Mouse (Mus musculus) CH12.LX (cell line): ENCODE results near the gene Tmem92. TPM values are rescaled to one million over a fixed set of nuclear protein-coding genes. Genes with fewer than 3 reads are reported as not detected.

Experiments used
- DNase-seq: peaks from one replicate; pipeline ENCODE4 v3.0.0-alpha.2; 2013; ENCODE audit errors: extremely low read depth
- H3K27ac ChIP-seq: 2 replicates; pipeline ENCODE4 v1.5.1; 2012; ENCODE audit warnings: low read depth, mild to moderate bottlenecking, control low read depth, moderate library complexity; ENCODE audit not compliant: insufficient read depth
- H3K27me3 ChIP-seq: replicated peaks from 2 replicates; pipeline ENCODE3; 2012; ENCODE audit warnings: inconsistent platforms
- H3K36me3 ChIP-seq, 2 experiments: replicated peaks in 1 of 2; 2 replicates each; pipeline versions ENCODE3 to v1.6.1; 2012; ENCODE audit warnings: inconsistent platforms in 1 of 2, low read length in 1 of 2, mild to moderate bottlenecking in 1 of 2, mixed read lengths in 1 of 2, moderate library complexity in 1 of 2; ENCODE audit not compliant: control insufficient read depth in 1 of 2, insufficient read depth in 1 of 2
- H3K4me1 ChIP-seq, 2 experiments: 2 replicates each; pipeline ENCODE4 v1.6.1; 2012; ENCODE audit warnings: inconsistent platforms in 1 of 2, moderate library complexity in 1 of 2; ENCODE audit not compliant: insufficient read depth in 2 of 2, control insufficient read depth in 1 of 2
- H3K4me2 ChIP-seq: 2 replicates; pipeline ENCODE4 v1.6.1; 2012; ENCODE audit warnings: low read depth, mild to moderate bottlenecking, control low read depth; ENCODE audit not compliant: poor library complexity, insufficient read depth, severe bottlenecking
- H3K4me3 ChIP-seq, 3 experiments: fragments of 150-350 bp in 1 of 3; sonication (generic) in 1 of 3; replicated peaks in 1 of 3; 2 replicates each; pipeline versions ENCODE3 to v1.5.1; 2011 to 2012; ENCODE audit warnings: low read depth in 2 of 3, low read length in 2 of 3, mild to moderate bottlenecking in 2 of 3, moderate library complexity in 2 of 3, control low read depth in 1 of 3, improper control_type of control experiment in 1 of 3, inconsistent platforms in 1 of 3, mixed read lengths in 1 of 3; ENCODE audit not compliant: poor library complexity in 1 of 3
- H3K79me2 ChIP-seq: replicated peaks from 2 replicates; pipeline ENCODE4 v1.6.1; 2012; ENCODE audit warnings: mild to moderate bottlenecking, moderate library complexity; ENCODE audit not compliant: control insufficient read depth, poor library complexity, insufficient read depth, severe bottlenecking; ENCODE audit errors: extremely low read depth
- H3K9ac ChIP-seq: 2 replicates; pipeline ENCODE4 v1.6.1; 2012; ENCODE audit warnings: low read depth, mild to moderate bottlenecking, control low read depth, moderate library complexity; ENCODE audit not compliant: insufficient read depth
- H3K9me3 ChIP-seq: replicated peaks from 2 replicates; pipeline ENCODE3; 2012; ENCODE audit warnings: low read length, inconsistent platforms, mixed read lengths
- BHLHE40 ChIP-seq: IDR thresholded peaks from 2 replicates; pipeline ENCODE4 v1.6.1; 2011; ENCODE audit warnings: mild to moderate bottlenecking, low read depth, low read length, improper control_type of control experiment
- CTCF ChIP-seq, 2 experiments: IDR thresholded peaks in 1 of 2; conservative IDR thresholded peaks in 1 of 2; 2 replicates each; pipeline ENCODE4 v1.5.1; 2011 to 2012; ENCODE audit warnings: low read depth in 2 of 2, low read length in 2 of 2, improper control_type of control experiment in 1 of 2, inconsistent platforms in 1 of 2, mild to moderate bottlenecking in 1 of 2, moderate library complexity in 1 of 2
- ELF1 ChIP-seq: IDR thresholded peaks from 2 replicates; pipeline ENCODE4 v1.6.1; 2014; ENCODE audit warnings: low read depth, mild to moderate bottlenecking, inconsistent platforms, low read length, improper control_type of control experiment
- EP300 ChIP-seq: IDR thresholded peaks from 2 replicates; pipeline ENCODE4 v1.6.1; 2011; ENCODE audit warnings: low read length, improper control_type of control experiment
- ETS1 ChIP-seq: conservative IDR thresholded peaks from 2 replicates; pipeline ENCODE4 v1.6.1; 2012; ENCODE audit warnings: low read depth, mild to moderate bottlenecking, inconsistent platforms, low read length, improper control_type of control experiment, moderate library complexity
- GABPA ChIP-seq: IDR thresholded peaks from 2 replicates; pipeline ENCODE4 v1.6.1; 2012; ENCODE audit warnings: low read depth, low read length, improper control_type of control experiment, inconsistent platforms; ENCODE audit not compliant: insufficient replicate concordance
- KAT2A ChIP-seq: IDR thresholded peaks from 2 replicates; pipeline ENCODE4 v1.6.1; 2012; ENCODE audit warnings: low read length, improper control_type of control experiment, inconsistent platforms; ENCODE audit not compliant: insufficient replicate concordance
- MAFK ChIP-seq: IDR thresholded peaks from 2 replicates; pipeline ENCODE4 v1.6.1; 2011; ENCODE audit warnings: low read length, improper control_type of control experiment; ENCODE audit not compliant: insufficient replicate concordance
- MAX ChIP-seq: IDR thresholded peaks from 2 replicates; pipeline ENCODE4 v1.6.1; 2011; ENCODE audit warnings: low read length, improper control_type of control experiment
- MAZ ChIP-seq: IDR thresholded peaks from 2 replicates; pipeline ENCODE4 v1.6.1; 2012; ENCODE audit warnings: low read depth, mild to moderate bottlenecking, inconsistent platforms, low read length, improper control_type of control experiment, moderate library complexity
- MXI1 ChIP-seq: IDR thresholded peaks from 2 replicates; pipeline ENCODE4 v1.6.1; 2011; ENCODE audit warnings: mild to moderate bottlenecking, low read depth, low read length, improper control_type of control experiment
- NELFE ChIP-seq: IDR thresholded peaks from 2 replicates; pipeline ENCODE4 v1.6.1; 2011; ENCODE audit warnings: low read depth, low read length, improper control_type of control experiment
- PAX5 ChIP-seq: IDR thresholded peaks from 2 replicates; pipeline ENCODE4 v1.6.1; 2012; ENCODE audit warnings: low read length, inconsistent platforms, mixed read lengths
- POLR2AphosphoS2 ChIP-seq: IDR thresholded peaks from 2 replicates; pipeline ENCODE4 v1.6.1; 2011; ENCODE audit warnings: low read depth, low read length, improper control_type of control experiment
- SIN3A ChIP-seq: IDR thresholded peaks from 2 replicates; pipeline ENCODE4 v1.6.1; 2012; ENCODE audit warnings: low read length, improper control_type of control experiment, inconsistent platforms
- TCF12 ChIP-seq: IDR thresholded peaks from 2 replicates; pipeline ENCODE4 v1.6.1; 2014; ENCODE audit warnings: low read depth, mild to moderate bottlenecking, inconsistent platforms, low read length, improper control_type of control experiment
- USF2 ChIP-seq: conservative IDR thresholded peaks from 2 replicates; pipeline ENCODE4 v1.6.1; 2011; ENCODE audit warnings: low read depth, low read length, improper control_type of control experiment
- ZC3H11A ChIP-seq: IDR thresholded peaks from 2 replicates; pipeline ENCODE4 v1.6.1; 2012; ENCODE audit warnings: low read depth, mild to moderate bottlenecking, inconsistent platforms, low read length, improper control_type of control experiment
- ZMIZ1 ChIP-seq: IDR thresholded peaks from 2 replicates; pipeline ENCODE4 v1.6.1; 2012; ENCODE audit warnings: low read depth, mild to moderate bottlenecking, inconsistent platforms, low read length, improper control_type of control experiment
- dilution Hi-C: fragments of 300-500 bp; cut with MboI; formaldehyde crosslinking; loops from 2 replicates; pipeline ENCODE4 v1.14.3; 2020; ENCODE audit warnings: low sequenced_read_pairs; ENCODE audit not compliant: extremely low pct_unique_long_range_greater_than_20kb, extremely low pct_ligation_motif_present
- in situ Hi-C: fragments of 300-500 bp; cut with MboI; formaldehyde crosslinking; loops from 3 replicates; pipeline ENCODE4 v1.14.3; 2019; ENCODE audit warnings: low sequenced_read_pairs, low pct_ligation_motif_present, low pct_unique_long_range_greater_than_20kb, mixed read lengths
- polyA plus RNA-seq: library from polyadenylated mRNA; unstranded; fragments of >175 nt; gene quantifications from 2 replicates; pipeline ENCODE4 v1.2.1, GENCODE M21; 2012; ENCODE audit warnings: low read depth; ENCODE audit not compliant: insufficient read length
- total RNA-seq, 2 experiments: library from RNA; depleted of rRNA; stranded (reverse); fragments of 300-350 nt in 1 of 2; fragments of >200 nt in 1 of 2; gene quantifications; 2 replicates each; pipeline ENCODE4 v1.2.3; 2012 to 2014

Gene Tmem92
- total and polyA plus RNA-seq, 3 experiments = not detected

DNA sequence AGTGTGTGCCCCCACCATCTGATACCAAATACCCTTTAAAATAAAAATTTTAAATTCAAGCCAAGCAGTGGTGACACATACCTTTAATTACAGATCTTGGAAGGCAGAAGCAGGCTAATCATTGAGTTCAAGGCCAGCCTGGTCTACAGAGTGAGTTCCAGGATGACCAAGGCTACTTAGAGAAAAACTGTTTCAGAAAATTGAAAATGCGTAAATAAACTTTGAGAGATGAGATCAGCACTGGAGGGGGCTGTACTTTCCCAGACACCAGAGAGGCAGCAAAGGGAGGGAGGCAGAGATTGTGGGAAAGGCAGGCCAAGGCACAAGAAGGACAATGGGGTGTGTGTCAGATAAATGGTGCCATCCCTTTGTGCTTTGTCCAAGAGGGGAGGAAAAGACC, 20.2 kb downstream of the Tmem92 start:
- H3K4me2 ChIP-seq = no peak overlapping the region
- dilution Hi-C loops (no loop called here), in situ Hi-C loops (no loop called here)
- TF ChIP-seq MAX = no peak
- no peak for TF ChIP-seq SIN3A
- no peak for TF ChIP-seq MAZ
- TF ChIP-seq ELF1 = no peak
- TF ChIP-seq ZMIZ1 = no peak
- no peak for TF ChIP-seq KAT2A
- no peak for TF ChIP-seq ZC3H11A
- TF ChIP-seq CTCF (conservative IDR thresholded peaks at IDR 0.05 in 1 of 2, IDR thresholded peaks at IDR 0.05 in 1 of 2; ENCODE audit: low read depth in 2 of 2, low read length in 2 of 2) = no peak
- no peak for TF ChIP-seq EP300
- no peak for TF ChIP-seq ETS1
- TF ChIP-seq NELFE = no peak
- H3K4me1 ChIP-seq = no peaks in the 10 kb centered on the region; a peak in 1 of 4 replicates
- no peak for DNase-seq
- H3K9me3 ChIP-seq = peaks cover 2% of the 10 kb centered on the region
- peaks cover 82% of the 10 kb centered on the region for H3K27me3 ChIP-seq
- H3K79me2 ChIP-seq = no peaks in the 10 kb centered on the region
- no peak overlapping the region for H3K27ac ChIP-seq
- H3K4me3 ChIP-seq = no peak overlapping the region
- H3K9ac ChIP-seq = no peak overlapping the region
- no peaks in the 10 kb centered on the region for H3K36me3 ChIP-seq

DNA sequence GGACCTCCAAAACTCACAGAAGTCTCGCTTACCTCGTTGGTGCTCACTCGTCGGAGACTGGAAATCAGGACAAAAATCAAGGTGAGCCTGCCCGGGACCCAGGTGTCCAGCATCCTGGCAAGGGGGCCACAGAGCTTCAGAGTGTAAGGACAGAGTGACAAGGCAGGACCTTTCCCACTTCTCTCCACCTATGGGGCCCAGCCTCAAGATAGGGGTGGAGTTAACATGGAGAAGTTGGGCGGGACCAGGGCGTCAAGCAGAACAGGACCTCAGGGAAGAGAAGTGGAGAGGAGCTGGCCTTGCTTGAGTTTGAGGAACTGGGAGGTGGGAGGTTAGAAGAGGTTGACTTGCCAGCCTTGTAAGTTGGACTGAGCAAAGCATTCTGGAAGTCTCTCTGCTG, 21.7 kb downstream of the Tmem92 start:
- no peaks in the 10 kb centered on the region for H3K36me3 ChIP-seq
- H3K9me3 ChIP-seq = peaks cover 2% of the 10 kb centered on the region
- in situ Hi-C loops (no loop called here), dilution Hi-C loops (no loop called here)
- H3K79me2 ChIP-seq = no peaks in the 10 kb centered on the region
- no peaks in the 10 kb centered on the region; a peak in 1 of 4 replicates for H3K4me1 ChIP-seq
- TF ChIP-seq MXI1 (no peak), TCF12 (no peak), BHLHE40 (no peak)
- H3K27ac ChIP-seq = no peak overlapping the region
- H3K4me3 ChIP-seq = no peak overlapping the region
- no peak overlapping the region for H3K4me2 ChIP-seq
- no peak for DNase-seq
- no peak overlapping the region for H3K9ac ChIP-seq
- H3K27me3 ChIP-seq = peaks cover 84% of the 10 kb centered on the region

DNA sequence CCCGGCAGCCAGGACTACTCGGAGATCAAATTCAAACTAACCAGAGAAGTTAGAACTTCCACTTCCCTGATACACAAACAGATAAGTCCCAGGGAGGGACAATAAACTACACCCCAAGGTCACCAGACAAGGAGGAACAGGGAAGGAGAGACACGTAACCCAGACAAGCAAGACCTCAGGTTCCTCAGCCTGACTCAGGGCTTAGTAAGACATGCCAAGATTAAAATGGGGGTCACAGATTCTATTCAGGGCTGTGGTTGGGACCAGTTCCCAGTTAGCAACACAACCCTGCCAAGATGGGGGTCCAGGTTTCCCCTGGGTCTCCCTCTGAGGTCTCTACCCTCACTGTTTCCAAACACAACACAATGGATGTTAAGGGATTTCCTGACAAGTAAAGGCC, 22.1 kb downstream of the Tmem92 start:
- in situ Hi-C loops (no loop called here), dilution Hi-C loops (no loop called here)
- H3K36me3 ChIP-seq = no peaks in the 10 kb centered on the region
- H3K27me3 ChIP-seq = peaks cover 84% of the 10 kb centered on the region
- DNase-seq = no peak
- H3K9me3 ChIP-seq = peaks cover 2% of the 10 kb centered on the region
- TF ChIP-seq PAX5 (no peak), POLR2AphosphoS2 (no peak), USF2 (no peak), MAFK (no peak), ETS1 (no peak), TCF12 (no peak), GABPA (no peak)
- H3K4me3 ChIP-seq = no peak overlapping the region
- H3K4me1 ChIP-seq = no peaks in the 10 kb centered on the region; a peak in 1 of 4 replicates
- H3K27ac ChIP-seq = no peak overlapping the region
- no peak overlapping the region for H3K4me2 ChIP-seq
- no peaks in the 10 kb centered on the region for H3K79me2 ChIP-seq
- no peak overlapping the region for H3K9ac ChIP-seq
